Mouse (Mus musculus): ENCODE data around the gene 2310050C09Rik. TPM values are rescaled to one million over a fixed set of nuclear protein-coding genes. Genes with fewer than 3 reads are reported as not detected.

2310050C09Rik gene
- total RNA-seq (2017) = not detected in 2 replicates

DNA sequence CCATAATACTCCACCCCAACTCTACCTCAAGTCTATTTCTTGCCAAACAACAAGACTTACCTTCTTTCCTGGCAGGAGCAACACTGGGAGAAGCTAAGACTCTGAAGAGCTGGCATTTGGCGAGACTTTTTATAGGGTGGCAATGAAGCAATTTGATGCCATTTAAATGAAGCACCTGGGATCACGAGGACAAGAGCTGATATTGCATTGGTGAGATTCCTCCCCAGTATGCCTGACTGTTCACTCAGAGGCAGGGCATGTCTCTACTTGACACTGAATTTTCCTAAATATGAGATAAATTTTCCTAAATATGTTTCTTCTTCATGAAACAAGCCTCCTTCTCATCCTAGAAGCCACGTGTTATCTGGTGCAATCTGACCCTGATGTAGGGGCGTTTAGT lies at the start of gene 2310050C09Rik:
Gene 2310050C09Rik, minus strand, starts transcription at position 101 of the 400 bp plus-strand sequence.
- ATAC-seq (replicated peaks; ENCODE audit: low read depth, poor library complexity, severe bottlenecking) = no peak

DNA sequence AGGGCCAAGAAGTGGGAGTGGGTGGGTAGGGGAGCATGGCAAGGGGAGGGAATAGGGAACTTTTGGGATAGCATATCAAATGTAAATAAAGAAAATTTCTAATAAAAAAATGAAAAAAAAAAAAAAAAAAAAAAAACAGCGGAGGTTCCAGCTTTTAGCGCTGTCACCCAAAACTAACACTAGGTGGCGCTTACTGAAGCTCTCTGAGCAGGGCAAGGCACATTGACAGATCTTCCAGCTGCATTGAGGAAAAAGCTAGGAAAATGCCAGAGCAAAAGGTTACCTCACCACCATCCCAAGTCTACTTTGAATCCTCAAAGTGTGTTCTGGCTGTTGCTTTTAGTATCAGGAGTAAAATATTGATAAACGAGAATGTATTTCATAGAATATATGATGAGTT lies 37.6 kb upstream of the 2310050C09Rik start:
- peak; percentile 65; the same call in 1 of the 2 replicates for ATAC-seq (replicated peaks; ENCODE audit: low read depth, poor library complexity, severe bottlenecking)

DNA sequence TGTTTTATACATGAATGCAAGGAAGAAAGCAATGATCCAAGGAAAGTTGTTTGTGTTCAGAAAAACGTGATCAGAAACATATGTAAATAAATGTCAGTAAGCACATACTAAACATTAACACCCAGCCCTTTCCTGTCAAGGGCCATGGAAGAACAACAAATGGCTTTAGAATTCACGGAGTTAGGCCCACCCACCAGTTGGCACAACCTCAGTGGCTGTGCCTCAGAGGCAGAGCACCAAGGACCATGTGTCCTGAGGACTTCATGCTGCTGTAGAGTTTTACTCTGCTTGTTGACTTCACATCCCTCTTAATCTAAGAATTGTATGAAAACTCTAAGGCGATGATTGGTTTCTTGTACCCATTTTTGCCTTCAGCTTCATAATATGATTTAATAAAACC lies 35.2 kb upstream of the 2310050C09Rik start:
- no peak for ATAC-seq (replicated peaks; ENCODE audit: low read depth, poor library complexity, severe bottlenecking)

DNA sequence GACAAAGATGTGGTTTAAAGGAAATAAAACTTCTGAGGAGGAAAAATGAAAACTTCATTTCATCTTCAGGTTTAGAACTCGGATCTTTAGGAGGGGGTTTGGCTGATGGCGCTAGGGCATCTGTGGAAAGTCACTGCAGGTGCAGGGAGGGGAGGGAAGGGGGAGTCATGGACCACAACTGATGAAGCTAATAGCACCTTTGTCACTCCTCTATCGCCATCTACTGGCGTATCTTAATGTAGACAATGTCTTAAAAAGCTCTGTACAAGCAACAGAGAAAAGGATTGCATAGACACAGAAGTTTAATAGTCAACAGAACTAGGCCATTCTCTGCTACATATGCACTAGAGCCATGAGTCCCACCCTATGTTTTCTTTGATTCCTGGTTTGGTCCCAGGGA lies 33.6 kb upstream of the 2310050C09Rik start:
- ATAC-seq (replicated peaks; ENCODE audit: low read depth, poor library complexity, severe bottlenecking) = peak; percentile 62; the same call in 1 of the 2 replicates

DNA sequence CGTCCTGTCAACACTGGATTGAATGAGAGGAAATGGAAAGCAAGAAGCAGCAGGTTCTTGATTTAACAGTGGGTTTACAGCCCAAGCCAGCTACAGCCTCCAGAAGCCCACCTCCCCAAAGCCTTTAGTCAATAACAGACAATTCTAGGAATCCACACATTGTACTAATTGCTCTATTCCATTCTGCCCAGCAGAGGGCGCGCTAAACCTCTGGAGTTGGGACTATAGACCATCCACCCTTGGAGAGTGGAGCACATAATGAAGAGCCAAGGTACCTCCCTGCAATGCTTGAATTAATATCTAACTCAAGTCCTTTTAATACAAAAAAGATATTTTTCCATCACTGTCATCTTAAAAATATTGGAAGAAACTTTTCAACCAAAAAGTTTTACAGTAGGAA lies 33.0 kb upstream of the 2310050C09Rik start:
- ATAC-seq (replicated peaks; ENCODE audit: low read depth, poor library complexity, severe bottlenecking) = 0 out of 2 replicates have a peak, but pooled peaks have one; percentile 58

DNA sequence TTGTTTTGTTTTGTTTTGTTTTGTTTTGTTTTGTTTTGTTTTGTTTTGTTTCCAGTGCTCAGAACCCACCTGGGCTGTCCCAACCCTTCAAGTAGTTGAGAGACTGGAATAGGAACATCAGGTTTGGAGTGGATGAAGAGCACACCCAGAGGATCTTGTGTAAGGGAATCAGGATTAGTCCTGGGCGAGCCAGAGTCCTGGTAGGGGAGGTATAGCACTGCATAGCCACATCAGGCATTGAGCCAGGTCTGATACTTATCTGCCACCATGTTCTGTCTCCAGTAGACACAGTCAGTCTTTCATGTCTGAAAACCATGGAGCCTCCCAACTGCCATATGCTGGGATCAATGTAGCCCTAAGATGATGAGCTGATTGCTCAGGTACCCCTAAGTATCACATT lies 24.5 kb upstream of the 2310050C09Rik start:
- no peak for ATAC-seq (replicated peaks; ENCODE audit: low read depth, poor library complexity, severe bottlenecking)

DNA sequence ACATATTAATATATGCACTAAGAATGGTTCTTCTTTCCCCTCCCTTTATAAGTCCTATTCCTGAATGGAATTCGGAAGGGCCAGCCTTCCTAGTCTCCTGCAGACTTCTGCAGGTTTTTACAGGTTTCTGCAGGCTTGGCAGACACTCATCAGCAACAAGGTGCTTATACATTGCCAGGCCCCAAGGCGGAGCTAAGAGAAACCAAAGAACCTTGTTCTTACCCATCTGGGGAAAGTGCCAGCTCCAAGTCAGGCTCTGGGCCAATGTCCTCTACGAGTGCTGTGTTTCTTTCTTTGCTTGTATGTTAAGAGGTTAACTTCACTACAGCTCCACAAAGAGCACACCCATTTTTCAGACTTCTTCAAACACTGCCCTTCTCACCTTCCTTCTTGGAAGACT lies 24.0 kb upstream of the 2310050C09Rik start:
- ATAC-seq (replicated peaks; ENCODE audit: low read depth, poor library complexity, severe bottlenecking) = no peak

DNA sequence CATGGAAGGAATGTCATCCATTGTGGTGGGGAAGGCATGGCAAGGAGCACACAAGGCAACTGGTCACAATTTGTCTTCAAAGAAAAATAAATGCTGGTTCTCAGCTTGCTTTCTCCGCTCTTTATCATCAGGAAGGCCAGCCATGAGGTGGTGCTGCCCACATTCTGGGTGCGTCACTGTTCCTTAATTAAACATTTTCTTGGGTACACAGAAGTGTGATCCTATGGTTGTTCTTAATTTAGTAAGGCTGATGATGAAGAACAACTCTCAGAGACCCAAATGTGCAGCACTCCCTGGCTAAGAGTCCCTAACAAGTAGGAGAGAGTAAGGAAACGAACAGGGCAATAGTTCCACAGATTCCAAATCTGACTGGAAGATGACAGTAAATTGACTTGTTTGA lies 4.2 kb upstream of the 2310050C09Rik start:
- no peak for ATAC-seq (replicated peaks; ENCODE audit: low read depth, poor library complexity, severe bottlenecking)

DNA sequence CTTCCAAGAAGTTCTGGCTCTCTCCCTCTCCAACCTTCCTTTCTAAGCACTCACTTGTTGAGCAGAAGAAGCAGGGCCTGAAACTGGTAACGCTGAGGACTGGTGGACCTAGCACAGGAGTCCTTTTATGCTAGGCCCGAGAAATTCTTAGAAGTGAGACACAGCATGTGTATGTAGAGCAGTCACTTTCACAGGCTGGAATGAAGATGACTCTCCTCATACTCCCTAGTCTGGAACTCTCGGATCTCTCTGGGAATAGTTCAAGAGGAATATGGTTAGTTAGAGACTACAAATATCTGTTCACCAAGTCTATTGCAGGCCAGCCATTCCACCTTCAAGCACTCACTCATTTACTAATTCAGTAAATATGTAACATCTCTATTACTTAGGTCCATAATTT lies 18.8 kb downstream of the 2310050C09Rik start, which contains the start of gene Lce1l:
Gene Lce1l, minus strand, starts transcription at position 101 of the 400 bp plus-strand sequence.
- ATAC-seq (replicated peaks; ENCODE audit: low read depth, poor library complexity, severe bottlenecking) = no peak

DNA sequence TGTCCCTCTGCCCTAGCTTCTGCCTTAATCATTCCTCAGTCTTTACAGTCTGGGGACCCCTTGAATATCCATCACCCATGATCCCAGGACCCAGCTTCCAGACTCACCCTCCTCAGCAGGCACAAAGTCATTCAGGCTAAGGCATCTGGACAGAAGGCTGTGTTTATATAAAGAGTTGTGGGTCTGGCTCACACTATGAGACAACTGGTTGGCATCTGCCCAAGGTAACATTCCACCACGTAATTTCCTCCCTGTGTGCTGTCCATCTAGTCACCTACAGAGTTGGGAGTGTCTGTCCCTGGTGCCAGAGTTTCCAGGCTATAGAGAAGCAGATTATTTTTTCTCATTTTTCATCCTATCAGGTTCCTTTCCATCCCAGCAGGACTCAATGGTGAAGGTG lies 42.9 kb downstream of the 2310050C09Rik start, which contains the start of gene Kprp:
Gene Kprp, minus strand, starts transcription at position 140 of the 400 bp plus-strand sequence.
- no peak for ATAC-seq (replicated peaks; ENCODE audit: low read depth, poor library complexity, severe bottlenecking)

DNA sequence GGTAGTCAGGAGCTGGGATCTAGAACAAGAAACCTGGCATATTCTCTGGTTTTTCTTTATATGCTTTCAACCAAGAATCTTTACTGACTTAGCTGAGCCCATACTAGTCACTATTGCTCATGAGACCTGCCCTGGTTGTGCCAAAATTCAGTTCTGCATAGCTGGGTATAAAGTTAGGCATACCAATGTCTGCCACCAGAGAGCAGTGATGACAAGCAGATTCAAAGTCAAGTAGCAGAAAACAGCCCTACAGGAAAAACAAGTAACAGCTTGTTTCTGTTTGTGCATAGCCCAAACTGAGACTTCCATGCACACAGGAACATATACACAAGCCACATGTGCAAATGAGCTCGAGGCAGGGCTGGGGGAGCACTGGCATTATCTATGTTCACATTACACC lies 44.2 kb downstream of the 2310050C09Rik start:
- ATAC-seq (replicated peaks; ENCODE audit: low read depth, poor library complexity, severe bottlenecking) = no peak

Other genes starting within 250 kb of the 2310050C09Rik start
- not detected in 2 replicates for gene Lce6a, start 248.6 kb downstream of the 2310050C09Rik start, total RNA-seq (2017)
- gene Lce1a1, start 221.9 kb downstream of the 2310050C09Rik start, total RNA-seq (2017) = not detected in 2 replicates
- gene Lce1b, start 213.3 kb downstream of the 2310050C09Rik start, total RNA-seq (2017) = not detected in 2 replicates
- not detected in 2 replicates for gene Lce1a2, start 199.9 kb downstream of the 2310050C09Rik start, total RNA-seq (2017)
- not detected in 2 replicates for gene Lce1c, start 191.0 kb downstream of the 2310050C09Rik start, total RNA-seq (2017)
- not detected in 2 replicates for gene Lce1d, start 183.0 kb downstream of the 2310050C09Rik start, total RNA-seq (2017)
- gene Lce1e, start 161.1 kb downstream of the 2310050C09Rik start, total RNA-seq (2017) = not detected in 2 replicates
- not detected in 2 replicates for gene Lce1f, start 149.9 kb downstream of the 2310050C09Rik start, total RNA-seq (2017)
- gene Gm38119, start 131.1 kb downstream of the 2310050C09Rik start, total RNA-seq (2017) = not detected in 2 replicates
- gene Lce1g, start 117.9 kb downstream of the 2310050C09Rik start, total RNA-seq (2017) = not detected in 2 replicates
- gene Lce1h, start 105.2 kb downstream of the 2310050C09Rik start, total RNA-seq (2017) = not detected in 2 replicates
- gene Lce1i, start 91.3 kb downstream of the 2310050C09Rik start, total RNA-seq (2017) = not detected in 2 replicates
- gene Lce1j, start 79.7 kb downstream of the 2310050C09Rik start, total RNA-seq (2017) = not detected in 2 replicates
- gene Lce1k, start 62.3 kb downstream of the 2310050C09Rik start, total RNA-seq (2017) = not detected in 2 replicates
- not detected in 2 replicates for gene Kprp, start 43.0 kb downstream of the 2310050C09Rik start, total RNA-seq (2017)
- not detected in 2 replicates for gene Lce1l, start 18.9 kb downstream of the 2310050C09Rik start, total RNA-seq (2017)
- gene Lce3a, start 56.0 kb upstream of the 2310050C09Rik start, total RNA-seq (2017) = not detected in 2 replicates
- gene Lce3b, start 62.8 kb upstream of the 2310050C09Rik start, total RNA-seq (2017) = not detected in 2 replicates
- not detected in 2 replicates for gene Lce3c, start 74.3 kb upstream of the 2310050C09Rik start, total RNA-seq (2017)
- not detected in 2 replicates for gene Lce3d, start 87.2 kb upstream of the 2310050C09Rik start, total RNA-seq (2017)
- not detected in 2 replicates for gene Lce3e, start 96.8 kb upstream of the 2310050C09Rik start, total RNA-seq (2017)
- not detected in 2 replicates for gene Lce3f, start 122.0 kb upstream of the 2310050C09Rik start, total RNA-seq (2017)
- not detected in 2 replicates for gene Crct1, start 145.5 kb upstream of the 2310050C09Rik start, total RNA-seq (2017)
- not detected in 2 replicates for gene Lce1m, start 148.8 kb upstream of the 2310050C09Rik start, total RNA-seq (2017)
- not detected in 2 replicates for gene Gm4858, start 198.6 kb upstream of the 2310050C09Rik start, total RNA-seq (2017)

Data from common myeloid progenitor, adult 5-6 weeks (primary cell).